Mouse (Mus musculus) bone marrow, adult 2 months (tissue): ENCODE measurements around the gene Gm3005.
"Not testable (repeated sequence)": the region's sequence is repeated elsewhere in the genome, so short reads cannot be mapped to it uniquely, and the experiment has no call there.

Source experiments
- CTCF ChIP-seq: fragments of 200-500 bp; IDR thresholded peaks from 2 replicates; pipeline ENCODE4 v1.5.1; 2011; ENCODE audit warnings: low read length, control low read depth; ENCODE audit not compliant: control insufficient read depth, insufficient read depth
- POLR2A ChIP-seq: fragments of 200-500 bp; IDR thresholded peaks from 2 replicates; pipeline ENCODE4 v1.6.1; 2011; ENCODE audit warnings: low read depth, mild to moderate bottlenecking, control low read depth, low read length, borderline replicate concordance; ENCODE audit not compliant: control insufficient read depth

- TF ChIP-seq POLR2A, CTCF: not testable (repeated sequence)
Measured at GRCm38 (mm10) chr14:3634212-3634611, 206.3 kb downstream of the Gm3005 start, which contains the start of gene Gm3012.
